Mouse (Mus musculus) forebrain, embryonic 16.5 days (tissue): ENCODE measurements at regions not wholly inside any gene's neighbourhood (a gene's known extent, or its start where the extent isn't known, plus 50 kb on each side); places are given as distances from the start of the nearest gene placed in this dataset.

Source experiments
- ATAC-seq: fragments of 200-750 bp; cut with Nextera tagmentation; 2 replicates; pipeline ENCODE4 v1.8.0; 2017; ENCODE audit warnings: mild to moderate bottlenecking, moderate library complexity
- H3K27ac ChIP-seq: fragments of 300-500 bp; sonication (generic); 2 replicates; pipeline ENCODE4 v1.5.1; 2014; ENCODE audit warnings: low read length, control low read depth
- H3K27me3 ChIP-seq: fragments of 300-500 bp; sonication (generic); replicated peaks from 2 replicates; pipeline ENCODE4 v1.6.1; 2014; ENCODE audit warnings: low read length; ENCODE audit not compliant: control insufficient read depth, insufficient read depth
- H3K36me3 ChIP-seq: fragments of 300-500 bp; sonication (generic); 2 replicates; pipeline ENCODE4 v1.6.1; 2014; ENCODE audit not compliant: control insufficient read depth, insufficient read depth
- H3K4me1 ChIP-seq: fragments of 300-500 bp; sonication (generic); replicated peaks from 2 replicates; pipeline ENCODE4 v1.6.1; 2014; ENCODE audit warnings: low read length; ENCODE audit not compliant: control insufficient read depth, insufficient read depth
- H3K4me2 ChIP-seq: fragments of 300-500 bp; sonication (generic); 2 replicates; pipeline ENCODE4 v1.6.1; 2014; ENCODE audit warnings: mild to moderate bottlenecking, low read length, control low read depth
- H3K4me3 ChIP-seq: fragments of 300-500 bp; sonication (generic); replicated peaks from 2 replicates; pipeline ENCODE4 v1.5.1; 2014; ENCODE audit warnings: mild to moderate bottlenecking, low read length, control low read depth
- H3K9ac ChIP-seq: fragments of 300-500 bp; sonication (generic); replicated peaks from 2 replicates; pipeline ENCODE4 v1.6.1; 2014; ENCODE audit warnings: low read depth, low read length, control low read depth
- H3K9me3 ChIP-seq: fragments of 300-500 bp; sonication (generic); 2 replicates; pipeline ENCODE4 v1.6.1; 2016; ENCODE audit warnings: low read length; ENCODE audit not compliant: control insufficient read depth
- WGBS: fragments of 180-500 bp; shearing (Covaris S2); extraction: QIAGEN DNeasy Blood & Tissue Kit; methylation state at CpG from one replicate; pipeline ENCODE4 v1.1.7; 2014; 5-methylcytosine and 5-hydroxymethylcytosine counted together

DNA sequence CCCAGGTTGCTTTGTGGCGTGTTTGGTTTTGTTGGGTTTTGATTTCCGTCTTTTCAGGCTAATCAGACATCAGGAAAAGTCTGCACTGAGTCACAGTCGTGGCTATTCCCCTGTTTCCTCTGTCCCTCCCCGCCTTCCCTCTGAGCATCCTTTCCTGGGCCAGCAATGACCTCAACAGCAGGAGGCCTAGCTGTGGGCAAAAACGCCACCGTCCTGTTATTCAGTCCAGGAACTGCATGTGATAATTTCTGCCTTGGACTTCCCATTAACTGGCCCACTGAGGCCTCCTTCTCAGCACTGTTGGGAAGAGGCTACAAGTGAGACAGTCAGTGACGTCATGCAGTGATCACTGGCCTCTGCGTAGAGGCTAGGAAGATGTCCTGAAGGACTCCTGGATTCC lies 1212.0 kb upstream of the A1bg start:
- Histone ChIP-seq H3K4me2 (no peak overlapping the region), H3K9ac (no peak overlapping the region), H3K27me3 (no peaks in the 10 kb centered on the region), H3K4me3 (no peak overlapping the region), H3K4me1 (no peaks in the 10 kb centered on the region), H3K36me3 (no peaks in the 10 kb centered on the region), H3K27ac (no peak overlapping the region), H3K9me3 (no peaks in the 10 kb centered on the region)
- ATAC-seq: no peak
- WGBS: 88% methylated on average over 8 of the region's 8 CpGs

DNA sequence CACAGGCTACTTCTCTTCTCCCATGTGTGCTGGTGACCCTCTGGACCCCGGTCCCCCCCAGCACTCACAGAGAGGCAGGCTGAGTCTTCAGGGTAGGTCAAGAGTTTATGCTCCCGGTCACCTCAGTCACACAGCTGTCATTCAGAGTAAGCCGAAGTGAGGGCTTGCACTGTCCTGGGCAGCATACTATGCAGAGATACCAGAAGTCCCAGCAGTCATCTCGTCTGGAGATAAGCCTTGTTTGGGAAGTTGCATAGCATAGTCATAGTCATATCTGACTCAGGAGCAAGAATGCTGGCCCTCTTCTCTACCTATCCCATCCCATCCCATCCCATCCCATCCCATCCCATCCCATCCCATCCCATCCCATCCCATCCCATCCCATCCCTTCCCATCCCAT lies 1211.5 kb upstream of the A1bg start:
- ATAC-seq: no peak
- H3K4me3 ChIP-seq: no peak overlapping the region
- no peaks in the 10 kb centered on the region for H3K9me3 ChIP-seq
- no peak overlapping the region for H3K4me2 ChIP-seq
- H3K9ac ChIP-seq: no peak overlapping the region
- no peak overlapping the region for H3K27ac ChIP-seq
- no peaks in the 10 kb centered on the region for H3K27me3 ChIP-seq
- H3K36me3 ChIP-seq: no peaks in the 10 kb centered on the region
- WGBS: 96% methylated on average over 4 of the region's 4 CpGs
- no peaks in the 10 kb centered on the region for H3K4me1 ChIP-seq

DNA sequence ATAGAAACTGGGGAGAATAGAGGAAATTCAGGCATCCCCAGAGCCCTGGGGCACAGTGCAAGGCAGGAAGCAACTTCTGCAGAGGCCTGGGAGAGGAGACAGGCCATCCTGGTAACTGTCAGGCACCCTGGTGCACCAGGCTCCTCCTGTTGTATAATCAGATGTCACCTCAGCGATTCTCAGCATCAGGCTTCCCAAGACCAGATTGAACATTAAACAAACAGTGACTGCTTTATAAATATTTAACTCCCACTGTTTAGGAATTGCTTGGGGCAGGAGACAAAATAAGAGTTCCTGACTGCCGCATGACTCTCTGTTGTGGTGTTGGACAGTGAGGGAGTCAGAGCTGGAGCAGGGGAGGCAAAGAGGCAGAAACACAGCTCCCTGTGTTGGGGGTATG lies 1210.1 kb upstream of the A1bg start:
- Histone ChIP-seq H3K4me2 (no peak overlapping the region), H3K27ac (no peak overlapping the region), H3K9me3 (no peaks in the 10 kb centered on the region), H3K9ac (no peak overlapping the region), H3K27me3 (no peaks in the 10 kb centered on the region), H3K36me3 (no peaks in the 10 kb centered on the region), H3K4me3 (no peak overlapping the region), H3K4me1 (no peaks in the 10 kb centered on the region; the same call in 1 of the 2 replicates)
- WGBS: 75% methylated on average over 2 of the region's 2 CpGs
- ATAC-seq: no peak

DNA sequence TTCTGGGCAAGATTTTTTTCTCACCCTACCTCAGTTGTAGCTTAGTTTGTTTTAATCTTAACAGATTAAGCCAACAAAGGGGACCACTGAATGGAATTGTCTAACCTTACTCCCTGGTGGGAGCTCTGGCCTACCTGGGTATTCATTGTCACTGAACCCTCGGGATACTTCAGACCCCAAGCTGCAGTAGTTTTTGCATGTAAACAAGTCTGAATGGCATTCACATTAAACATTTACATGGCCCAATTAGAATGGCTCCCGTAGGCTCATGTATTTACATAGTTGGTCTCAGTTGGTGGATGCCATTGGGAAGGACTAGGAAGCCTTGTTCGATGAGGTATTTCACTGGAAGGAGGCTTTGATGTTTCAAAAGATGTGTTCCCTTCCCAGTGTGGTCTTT lies 1208.9 kb upstream of the A1bg start:
- no peak for ATAC-seq
- H3K27me3 ChIP-seq: no peaks in the 10 kb centered on the region
- no peaks in the 10 kb centered on the region for H3K9me3 ChIP-seq
- H3K9ac ChIP-seq: no peak overlapping the region
- no peak overlapping the region for H3K27ac ChIP-seq
- H3K4me2 ChIP-seq: no peak overlapping the region
- no peak overlapping the region for H3K4me3 ChIP-seq
- WGBS: 28% methylated on average over 3 of the region's 3 CpGs
- peaks cover 3% of the 10 kb centered on the region; the same call in 1 of the 2 replicates for H3K4me1 ChIP-seq
- no peaks in the 10 kb centered on the region for H3K36me3 ChIP-seq

DNA sequence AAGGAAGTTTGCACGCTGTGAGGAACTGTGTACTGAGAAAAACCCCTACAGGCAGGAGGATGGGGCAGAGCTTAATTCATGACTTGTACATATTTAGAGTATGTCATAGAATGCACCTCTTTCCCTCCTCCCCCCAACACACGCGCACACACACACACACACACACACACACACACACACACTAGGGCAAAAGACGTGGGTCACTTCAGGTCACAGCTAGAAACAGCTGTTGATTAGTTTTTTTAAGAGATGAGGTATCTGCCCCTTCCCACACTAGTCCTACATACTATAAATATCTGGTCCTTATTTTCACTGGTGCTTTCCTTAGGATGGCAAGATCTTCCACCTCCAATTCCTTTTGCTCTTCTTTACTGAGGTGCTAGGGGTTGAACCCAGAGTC lies 1207.7 kb upstream of the A1bg start:
- no peak for ATAC-seq
- WGBS: 90% methylated on average over 2 of the region's 4 CpGs
- no peak overlapping the region for H3K4me2 ChIP-seq
- H3K4me1 ChIP-seq: peaks cover 3% of the 10 kb centered on the region; the same call in 1 of the 2 replicates
- no peaks in the 10 kb centered on the region for H3K9me3 ChIP-seq
- no peaks in the 10 kb centered on the region for H3K27me3 ChIP-seq
- no peaks in the 10 kb centered on the region for H3K36me3 ChIP-seq
- H3K27ac ChIP-seq: no peak overlapping the region
- no peak overlapping the region for H3K9ac ChIP-seq
- no peak overlapping the region for H3K4me3 ChIP-seq

DNA sequence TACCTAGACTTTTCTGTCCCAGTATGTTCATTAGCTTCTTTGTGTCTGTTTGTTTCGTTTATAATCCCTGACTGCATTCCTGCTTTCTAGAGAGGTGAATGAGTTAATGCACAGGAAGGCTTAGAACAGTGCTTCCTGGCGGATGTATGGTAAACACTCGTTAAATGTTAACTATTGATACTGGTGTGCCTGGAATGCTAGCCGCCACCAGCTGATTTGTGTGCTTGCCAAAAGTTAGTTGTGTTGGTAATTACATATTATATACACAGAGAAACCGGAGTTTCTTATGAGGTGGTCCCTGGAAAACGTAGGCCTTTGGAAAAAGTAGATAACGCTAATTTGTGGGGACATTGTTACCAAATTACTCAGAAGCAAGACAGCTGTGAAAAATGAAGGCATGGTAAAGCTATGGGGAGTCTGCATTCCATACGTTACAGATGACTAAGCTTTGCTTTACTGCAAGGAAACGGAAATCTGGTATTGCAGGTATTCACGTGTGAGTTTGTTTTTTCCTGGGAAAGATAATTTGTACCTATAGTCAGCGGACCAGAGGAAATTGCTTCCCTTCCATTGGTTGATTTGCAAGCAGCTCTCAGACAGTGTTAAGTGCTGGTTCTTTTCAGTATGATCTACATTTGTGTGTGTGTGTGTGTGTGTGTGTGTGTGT lies 1205.9 kb upstream of the A1bg start:
- no peak overlapping the region for H3K9ac ChIP-seq
- no peak overlapping the region for H3K27ac ChIP-seq
- H3K27me3 ChIP-seq: no peaks in the 10 kb centered on the region
- H3K36me3 ChIP-seq: no peaks in the 10 kb centered on the region
- ATAC-seq: no peak
- 27% methylated on average over 11 of the region's 11 CpGs for WGBS
- H3K9me3 ChIP-seq: no peaks in the 10 kb centered on the region
- H3K4me2 ChIP-seq: no peak overlapping the region
- H3K4me3 ChIP-seq: no peak overlapping the region
- peaks cover 3% of the 10 kb centered on the region; the same call in 1 of the 2 replicates for H3K4me1 ChIP-seq

DNA sequence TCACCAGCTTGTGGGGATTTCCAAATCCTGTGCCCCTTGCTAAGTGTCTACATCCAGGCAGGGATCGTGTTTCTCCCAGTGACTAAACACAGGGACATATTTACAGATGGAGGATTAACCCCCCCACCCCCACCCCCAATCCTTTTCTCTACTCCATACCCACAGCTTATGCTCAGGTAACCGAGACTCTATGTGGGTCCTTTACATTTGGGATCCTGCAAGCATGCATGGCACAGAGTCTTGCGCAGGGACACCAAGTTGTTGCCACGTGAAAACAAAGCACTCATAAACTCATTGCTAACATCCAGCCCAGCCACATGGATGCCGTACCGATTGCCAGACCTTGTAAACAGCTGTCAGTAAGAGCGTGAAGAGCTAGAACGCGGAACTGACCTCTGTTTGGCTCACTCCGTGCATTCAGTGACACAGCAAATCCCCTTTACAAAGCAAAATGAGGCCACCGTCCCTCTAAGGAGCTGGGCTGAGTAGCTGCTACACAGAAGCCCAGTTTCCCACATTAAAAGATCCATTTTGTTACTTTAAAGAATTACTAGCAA lies 1204.9 kb upstream of the A1bg start:
- peak; percentile 40 for ATAC-seq
- WGBS: 16% methylated on average over 11 of the region's 11 CpGs
- Histone ChIP-seq H3K36me3 (no peaks in the 10 kb centered on the region), H3K4me2 (no peak overlapping the region), H3K4me3 (no peak overlapping the region), H3K27me3 (no peaks in the 10 kb centered on the region), H3K9ac (no peak overlapping the region), H3K27ac (no peak overlapping the region), H3K4me1 (peaks cover 3% of the 10 kb centered on the region; the same call in 1 of the 2 replicates), H3K9me3 (no peaks in the 10 kb centered on the region)

DNA sequence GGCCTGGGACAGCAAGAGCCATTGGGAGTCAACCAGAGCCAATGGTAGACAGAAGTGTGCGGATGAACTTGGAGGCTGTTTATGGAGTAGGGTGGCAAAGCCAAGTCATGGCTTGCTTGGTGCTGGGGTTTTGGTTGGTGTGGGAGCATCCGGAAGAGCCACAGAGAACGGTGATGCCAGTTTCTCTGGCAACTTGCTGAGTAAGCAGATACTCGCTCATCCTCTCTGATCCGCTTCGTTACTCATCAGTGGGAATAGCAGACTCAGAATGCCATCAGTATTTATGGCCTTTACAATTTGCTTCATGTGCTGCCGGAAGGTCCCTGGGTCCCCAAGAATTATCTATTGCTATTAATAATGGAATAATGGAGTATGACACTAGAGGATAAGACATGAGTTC lies 1202.9 kb upstream of the A1bg start:
- WGBS: 95% methylated on average over 7 of the region's 7 CpGs
- Histone ChIP-seq H3K4me3 (no peak overlapping the region), H3K9me3 (no peaks in the 10 kb centered on the region), H3K4me1 (peaks cover 3% of the 10 kb centered on the region; the same call in 1 of the 2 replicates), H3K36me3 (no peaks in the 10 kb centered on the region), H3K9ac (no peak overlapping the region), H3K27ac (no peak overlapping the region), H3K27me3 (no peaks in the 10 kb centered on the region), H3K4me2 (no peak overlapping the region)
- no peak for ATAC-seq

DNA sequence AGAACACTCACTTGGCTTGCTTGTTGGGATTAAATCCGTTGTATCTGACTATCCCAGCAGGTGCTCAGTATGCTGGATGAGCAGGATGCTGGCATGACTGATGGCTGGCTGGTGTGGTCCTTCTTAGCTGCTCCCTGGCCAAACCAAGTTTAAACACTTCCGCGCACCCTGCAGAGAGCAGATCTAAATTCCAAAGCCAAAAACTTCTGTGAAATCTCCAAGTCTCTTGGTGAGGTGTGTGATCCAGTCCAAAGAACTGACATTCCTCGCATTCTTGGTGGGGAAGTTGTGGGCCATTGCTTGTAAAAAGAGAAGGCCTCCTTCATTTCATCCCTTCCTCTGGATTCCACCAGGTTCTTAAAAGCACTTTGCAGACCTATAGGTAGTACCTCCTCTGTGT lies 1200.9 kb upstream of the A1bg start:
- no peak overlapping the region for H3K4me2 ChIP-seq
- WGBS: 74% methylated on average over 4 of the region's 4 CpGs
- ATAC-seq: no peak
- no peaks in the 10 kb centered on the region for H3K36me3 ChIP-seq
- H3K9me3 ChIP-seq: no peaks in the 10 kb centered on the region
- H3K4me1 ChIP-seq: peaks cover 3% of the 10 kb centered on the region; the same call in 1 of the 2 replicates
- H3K9ac ChIP-seq: no peak overlapping the region
- H3K4me3 ChIP-seq: no peak overlapping the region
- no peaks in the 10 kb centered on the region for H3K27me3 ChIP-seq
- no peak overlapping the region for H3K27ac ChIP-seq
